Mouse (Mus musculus): ENCODE results near the gene Nf2. TPM values are rescaled to one million over a fixed set of nuclear protein-coding genes. Genes with fewer than 3 reads are reported as not detected.
A peak's percentile ranks its signal among the peaks of the same experiment; 100 is the strongest.

The Nf2 gene
- total RNA-seq (2021) (100 to 1,000 TPM in 1 of 2 experiments, 10 to 100 TPM in 1; 87.8 to 130 TPM), polyA plus RNA-seq (2012; rRNA removed) (72.5 and 94.6 TPM in 2 replicates)
- long read RNA-seq, full-length matches to known transcripts, result 30 of 53 reads
- long read RNA-seq, partial matches to known transcripts, result 7 of 53 reads
- long read RNA-seq, other reads (novel, unspliced or antisense), result 16 of 53 reads

GRCm38 (mm10) chr11:4849258-4849943, at the start of gene Nf2:
Nf2 (minus strand) TSS chr11:4849536.
- peak; percentile 98 for DNase-seq

- DNase-seq, result peak; percentile 87
Observed at GRCm38 (mm10) chr11:4894848-4895816, 45.8 kb upstream of the Nf2 start, which contains the start of gene Thoc5. Thoc5 (plus strand) TSS chr11:4895320.

- no peak for DNase-seq
Observed at GRCm38 (mm10) chr11:4886987-4887386, 37.7 kb upstream of the Nf2 start.

- peak; percentile 40 for DNase-seq
Observed at GRCm38 (mm10) chr11:4885385-4885903, 36.1 kb upstream of the Nf2 start.

- peak; percentile 48 for DNase-seq
Observed at GRCm38 (mm10) chr11:4882892-4883627, 33.7 kb upstream of the Nf2 start.

GRCm38 (mm10) chr11:4881087-4881486, 31.8 kb upstream of the Nf2 start:
- DNase-seq, result no peak

GRCm38 (mm10) chr11:4874551-4874950, 25.2 kb upstream of the Nf2 start:
- DNase-seq, result peak; percentile 39

GRCm38 (mm10) chr11:4873755-4874475, 24.6 kb upstream of the Nf2 start, which contains the start of gene Nipsnap1:
Nipsnap1 (plus strand) TSS chr11:4873951.
- DNase-seq, result peak; percentile 81

GRCm38 (mm10) chr11:4865645-4866251, 16.4 kb upstream of the Nf2 start:
- DNase-seq, result peak; percentile 50

- DNase-seq, result no peak
Observed at GRCm38 (mm10) chr11:4862730-4863129, 13.4 kb upstream of the Nf2 start.

- DNase-seq, result no peak
Observed at GRCm38 (mm10) chr11:4861816-4862604, 12.7 kb upstream of the Nf2 start.

- no peak for DNase-seq
Observed at GRCm38 (mm10) chr11:4860986-4861385, 11.7 kb upstream of the Nf2 start.

- DNase-seq, result no peak
Observed at GRCm38 (mm10) chr11:4858416-4858815, 9.1 kb upstream of the Nf2 start.

- no peak for DNase-seq
Observed at GRCm38 (mm10) chr11:4854181-4854580, 4.8 kb upstream of the Nf2 start.

GRCm38 (mm10) chr11:4853021-4853420, 3.7 kb upstream of the Nf2 start:
- no peak for DNase-seq

GRCm38 (mm10) chr11:4850404-4850803, 1.1 kb upstream of the Nf2 start:
- DNase-seq, result no peak

- no peak for DNase-seq
Observed at GRCm38 (mm10) chr11:4848483-4849248, 670 bp downstream of the Nf2 start.

GRCm38 (mm10) chr11:4840942-4841526, 8.3 kb downstream of the Nf2 start:
- peak; percentile 42 for DNase-seq
